Mouse (Mus musculus) erythroblast, adult 5-6 weeks (primary cell): ENCODE measurements around the gene Prkar2a. TPM values are rescaled to one million over a fixed set of nuclear protein-coding genes. Genes with fewer than 3 reads are reported as not detected.

ENCODE experiments used
- ATAC-seq: replicated peaks from 2 replicates; pipeline ENCODE4 v1.8.0; 2016; ENCODE audit warnings: moderate number of reproducible peaks, mild to moderate bottlenecking, moderate TSS enrichment, inconsistent platforms; ENCODE audit not compliant: poor library complexity, low FRiP score, severe bottlenecking
- total RNA-seq, 2 experiments: library from RNA; stranded (forward) in 1 of 2; stranded (reverse) in 1 of 2; fragments of 150-400 nt in 1 of 2; fragments of 200-764, 138-1000 nt in 1 of 2; gene quantifications; 2 replicates each; pipeline versions ENCODE4 v1.2.3 to v1.2.4; 2015 to 2017; ENCODE audit warnings: low replicate concordance in 2 of 2

Prkar2a gene
- total RNA-seq, 2 experiments from 2014 or later: 1.4 to 2.9 TPM

- ATAC-seq: no peak
These were observed 2.3 kb downstream of the Prkar2a start for GRCm38 (mm10) chr9:108691371-108691770.

GRCm38 (mm10) chr9:108691846-108692225 is 2.7 kb downstream of the Prkar2a start:
- ATAC-seq: peak; percentile 67

GRCm38 (mm10) chr9:108692226-108693041 is 3.3 kb downstream of the Prkar2a start:
- peak; percentile 38; the same call in 1 of the 2 replicates for ATAC-seq

- no peak for ATAC-seq
These were observed 4.8 kb downstream of the Prkar2a start for GRCm38 (mm10) chr9:108693946-108694345.

- ATAC-seq: no peak
These were observed 5.4 kb downstream of the Prkar2a start for GRCm38 (mm10) chr9:108694533-108694932.

- ATAC-seq: no peak
These were observed 13.4 kb downstream of the Prkar2a start for GRCm38 (mm10) chr9:108702476-108702875.

GRCm38 (mm10) chr9:108703373-108704110 is 14.4 kb downstream of the Prkar2a start:
- no peak for ATAC-seq

GRCm38 (mm10) chr9:108704591-108704990 is 15.5 kb downstream of the Prkar2a start:
- no peak for ATAC-seq

GRCm38 (mm10) chr9:108707212-108707611 is 18.1 kb downstream of the Prkar2a start:
- no peak for ATAC-seq

GRCm38 (mm10) chr9:108708833-108709232 is 19.7 kb downstream of the Prkar2a start:
- no peak for ATAC-seq

GRCm38 (mm10) chr9:108710767-108711166 is 21.7 kb downstream of the Prkar2a start:
- ATAC-seq: no peak

GRCm38 (mm10) chr9:108716199-108716598 is 27.1 kb downstream of the Prkar2a start:
- no peak for ATAC-seq

GRCm38 (mm10) chr9:108723751-108724150 is 34.6 kb downstream of the Prkar2a start:
- no peak for ATAC-seq

GRCm38 (mm10) chr9:108726116-108726515 is 37.0 kb downstream of the Prkar2a start:
- ATAC-seq: no peak

- ATAC-seq: no peak
These were observed 39.9 kb downstream of the Prkar2a start for GRCm38 (mm10) chr9:108729050-108729449.

GRCm38 (mm10) chr9:108732462-108732861 is 43.3 kb downstream of the Prkar2a start:
- no peak for ATAC-seq

GRCm38 (mm10) chr9:108734626-108735025 is 45.5 kb downstream of the Prkar2a start:
- ATAC-seq: no peak

- no peak for ATAC-seq
These were observed 50.1 kb downstream of the Prkar2a start for GRCm38 (mm10) chr9:108739239-108739638.

GRCm38 (mm10) chr9:108740062-108740461 is 50.9 kb downstream of the Prkar2a start:
- no peak for ATAC-seq

- no peak for ATAC-seq
These were observed 52.9 kb downstream of the Prkar2a start for GRCm38 (mm10) chr9:108742048-108742447.

- ATAC-seq: no peak
These were observed 57.9 kb downstream of the Prkar2a start for GRCm38 (mm10) chr9:108746876-108747499.
